Mouse (Mus musculus): Measurements from ENCODE around the gene Upp2. TPM values are rescaled to one million over a fixed set of nuclear protein-coding genes. Genes with fewer than 3 reads are reported as not detected.

Upp2 gene
- 9.6 and 10.4 TPM in 2 replicates for polyA plus RNA-seq (2015; fragmentation: Nextera tagmentation; extraction: Ambion mirVana)

DNA sequence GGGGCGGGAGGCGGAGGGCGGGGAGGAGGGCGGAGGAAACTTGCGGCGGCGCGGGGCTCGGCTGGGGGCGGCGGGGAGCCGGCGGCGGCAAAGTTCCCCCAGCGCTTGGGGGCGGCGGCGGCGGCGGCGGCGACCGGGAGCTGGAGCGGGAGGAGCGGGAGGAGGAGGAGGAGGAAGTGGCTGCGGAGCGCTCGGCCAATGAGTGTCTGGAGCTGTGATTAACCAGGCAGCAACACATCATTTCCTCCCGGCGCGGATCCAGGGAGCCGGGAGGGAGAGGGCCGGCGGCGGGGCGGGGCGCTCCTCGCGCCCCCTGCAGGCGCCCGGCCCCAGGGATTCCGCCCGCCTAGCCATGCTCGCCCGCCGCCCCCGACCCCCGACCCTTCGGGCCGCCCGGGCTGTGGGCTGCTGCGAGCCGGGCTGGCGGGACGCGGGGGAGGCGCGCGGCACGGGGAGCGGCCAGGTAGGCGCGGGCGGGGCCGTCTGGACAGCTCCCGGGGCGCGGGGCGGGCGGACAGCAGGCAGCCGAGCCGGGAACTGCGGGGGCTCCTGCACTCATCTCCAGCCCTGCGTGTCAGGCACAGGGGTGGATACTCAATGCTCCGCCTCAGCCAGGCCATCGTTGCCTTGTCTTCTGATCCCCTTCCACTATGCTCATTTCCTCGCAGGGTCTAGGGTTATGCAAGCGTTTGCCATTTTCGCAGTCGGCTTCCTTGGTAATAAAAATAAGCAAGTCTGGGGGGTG, at the start of gene Upp2, which contains the start of gene Acvr1:
TSS of gene Upp2 (plus strand) at position 233 of the 745 bp plus-strand sequence.
TSS of gene Acvr1 (minus strand) at position 92 of the 745 bp plus-strand sequence.
- peak; percentile 94 for ATAC-seq (replicated peaks; ENCODE audit: low FRiP score, low read depth)
- no peaks in the 10 kb centered on the region for H3K9me3 ChIP-seq (replicated peaks; ENCODE audit: low read length)
- H3K4me1 ChIP-seq (replicated peaks; ENCODE audit: insufficient read depth, low read length) = peaks cover 18% of the 10 kb centered on the region
- H3K36me3 ChIP-seq (ENCODE audit: insufficient read depth, low read length) = no peaks in the 10 kb centered on the region
- peak within 1 kb of the TSS; percentile 90 for H3K4me3 ChIP-seq (replicated peaks; ENCODE audit: low read depth, low read length)
- under 1% methylated on average over 50 of the region's 80 CpGs for whole genome bisulfite sequencing
- H3K9ac ChIP-seq (ENCODE audit: low read depth, low read length) = peak within 1 kb of the TSS; percentile 94
- H3K4me2 ChIP-seq (ENCODE audit: low read length) = peak within 1 kb of the TSS; percentile 64
- H3K27me3 ChIP-seq (ENCODE audit: insufficient read depth, low read length) = no peaks in the 10 kb centered on the region
- TF ChIP-seq CTCF (IDR thresholded peaks at IDR 0.05; ENCODE audit: low read depth) = peak; percentile 35; the same call in 1 of the 2 replicates
- DNase-seq (ENCODE audit: low spot score) = peak; percentile 97
- H3K27ac ChIP-seq = peak within 1 kb of the TSS; percentile 96

DNA sequence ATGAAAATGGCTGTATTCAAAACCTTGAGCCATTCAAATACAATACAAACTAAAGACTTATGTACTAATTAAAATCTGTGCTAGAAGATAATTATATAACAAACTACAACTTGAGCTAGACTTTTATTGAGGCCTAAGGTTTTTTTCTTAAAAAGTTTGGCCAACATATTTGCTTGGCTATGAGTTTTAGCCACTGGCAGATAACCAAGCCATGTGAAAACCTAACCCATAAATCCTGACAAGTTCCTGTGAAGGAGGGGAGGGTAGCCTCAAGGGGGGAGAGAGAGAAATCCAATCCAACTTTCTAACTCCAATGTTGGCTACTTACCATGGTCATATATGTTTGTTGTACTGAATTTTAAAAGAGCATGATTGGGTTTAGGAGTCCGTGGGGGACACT, 48.6 kb upstream of the Upp2 start:
- no peak overlapping the region for H3K4me2 ChIP-seq (ENCODE audit: low read length)
- H3K4me3 ChIP-seq (replicated peaks; ENCODE audit: low read depth, low read length) = no peak overlapping the region
- H3K9me3 ChIP-seq (replicated peaks; ENCODE audit: low read length) = no peaks in the 10 kb centered on the region
- H3K4me1 ChIP-seq (replicated peaks; ENCODE audit: insufficient read depth, low read length) = peaks cover 11% of the 10 kb centered on the region
- no peak overlapping the region for H3K9ac ChIP-seq (ENCODE audit: low read depth, low read length)
- WGBS = 76% methylated on average over 1 of the region's 1 CpGs
- DNase-seq (ENCODE audit: low spot score) (no peak), ATAC-seq (replicated peaks; ENCODE audit: low FRiP score, low read depth) (no peak)
- H3K27ac ChIP-seq = no peak overlapping the region
- no peaks in the 10 kb centered on the region for H3K27me3 ChIP-seq (ENCODE audit: insufficient read depth, low read length)
- TF ChIP-seq CTCF (IDR thresholded peaks at IDR 0.05; ENCODE audit: low read depth) = no peak
- H3K36me3 ChIP-seq (ENCODE audit: insufficient read depth, low read length) = no peaks in the 10 kb centered on the region

GRCm38 (mm10) chr2:58520727-58521126, 46.4 kb upstream of the Upp2 start:
- H3K9me3 ChIP-seq (replicated peaks; ENCODE audit: low read length) = no peaks in the 10 kb centered on the region
- no peak overlapping the region for H3K4me3 ChIP-seq (replicated peaks; ENCODE audit: low read depth, low read length)
- H3K4me2 ChIP-seq (ENCODE audit: low read length) = no peak overlapping the region
- TF ChIP-seq CTCF (IDR thresholded peaks at IDR 0.05; ENCODE audit: low read depth) = no peak
- no peaks in the 10 kb centered on the region for H3K36me3 ChIP-seq (ENCODE audit: insufficient read depth, low read length)
- H3K27me3 ChIP-seq (ENCODE audit: insufficient read depth, low read length) = no peaks in the 10 kb centered on the region
- ATAC-seq (replicated peaks; ENCODE audit: low FRiP score, low read depth) (no peak), DNase-seq (ENCODE audit: low spot score) (peak; percentile 44)
- peaks cover 13% of the 10 kb centered on the region for H3K4me1 ChIP-seq (replicated peaks; ENCODE audit: insufficient read depth, low read length)
- no peak overlapping the region for H3K9ac ChIP-seq (ENCODE audit: low read depth, low read length)
- H3K27ac ChIP-seq = no peak overlapping the region
- 69% methylated on average over 9 of the region's 9 CpGs for WGBS

- H3K27ac ChIP-seq = no peak overlapping the region
- H3K36me3 ChIP-seq (ENCODE audit: insufficient read depth, low read length) = no peaks in the 10 kb centered on the region
- H3K4me1 ChIP-seq (replicated peaks; ENCODE audit: insufficient read depth, low read length) = peaks cover 13% of the 10 kb centered on the region
- H3K4me3 ChIP-seq (replicated peaks; ENCODE audit: low read depth, low read length) = no peak overlapping the region
- no peaks in the 10 kb centered on the region for H3K27me3 ChIP-seq (ENCODE audit: insufficient read depth, low read length)
- H3K9me3 ChIP-seq (replicated peaks; ENCODE audit: low read length) = no peaks in the 10 kb centered on the region
- DNase-seq (ENCODE audit: low spot score) (no peak), ATAC-seq (replicated peaks; ENCODE audit: low FRiP score, low read depth) (no peak)
- H3K4me2 ChIP-seq (ENCODE audit: low read length) = no peak overlapping the region
- no peak overlapping the region for H3K9ac ChIP-seq (ENCODE audit: low read depth, low read length)
- no peak for TF ChIP-seq CTCF (IDR thresholded peaks at IDR 0.05; ENCODE audit: low read depth)
- WGBS = 82% methylated on average over 6 of the region's 6 CpGs
These were observed 45.5 kb upstream of the Upp2 start for GRCm38 (mm10) chr2:58521621-58522020.

DNA sequence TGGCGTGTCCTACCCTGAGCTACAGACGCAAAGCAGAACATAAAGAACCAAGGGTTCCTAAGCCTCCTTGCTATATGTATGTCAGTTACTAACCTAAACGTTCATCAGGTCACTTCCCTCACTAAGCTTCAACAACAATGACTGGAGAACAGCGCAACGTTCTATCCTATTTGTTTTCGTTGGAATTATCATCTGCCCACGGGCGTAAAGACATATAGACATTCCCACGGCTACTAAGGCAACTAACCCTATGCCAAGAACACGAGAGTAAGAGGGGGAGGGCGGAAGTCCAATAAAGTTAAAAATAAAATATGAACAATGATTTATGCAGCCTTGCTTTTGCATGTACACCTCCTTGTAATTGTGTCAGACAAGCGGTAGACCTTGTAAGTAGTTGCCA, 44.0 kb upstream of the Upp2 start:
- DNase-seq (ENCODE audit: low spot score) (no peak), ATAC-seq (replicated peaks; ENCODE audit: low FRiP score, low read depth) (no peak)
- no peak for TF ChIP-seq CTCF (IDR thresholded peaks at IDR 0.05; ENCODE audit: low read depth)
- Histone ChIP-seq H3K4me3 (replicated peaks; ENCODE audit: low read depth, low read length) (no peak overlapping the region), H3K4me2 (ENCODE audit: low read length) (no peak overlapping the region), H3K36me3 (ENCODE audit: insufficient read depth, low read length) (no peaks in the 10 kb centered on the region), H3K9me3 (replicated peaks; ENCODE audit: low read length) (no peaks in the 10 kb centered on the region), H3K27ac (no peak overlapping the region), H3K4me1 (replicated peaks; ENCODE audit: insufficient read depth, low read length) (peaks cover 18% of the 10 kb centered on the region), H3K27me3 (ENCODE audit: insufficient read depth, low read length) (no peaks in the 10 kb centered on the region), H3K9ac (ENCODE audit: low read depth, low read length) (no peak overlapping the region)
- 47% methylated on average over 12 of the region's 12 CpGs for WGBS

- no peak for TF ChIP-seq CTCF (IDR thresholded peaks at IDR 0.05; ENCODE audit: low read depth)
- H3K4me1 ChIP-seq (replicated peaks; ENCODE audit: insufficient read depth, low read length) = peaks cover 22% of the 10 kb centered on the region
- 76% methylated on average over 5 of the region's 5 CpGs for WGBS
- no peak overlapping the region for H3K27ac ChIP-seq
- H3K36me3 ChIP-seq (ENCODE audit: insufficient read depth, low read length) = no peaks in the 10 kb centered on the region
- no peak overlapping the region for H3K4me3 ChIP-seq (replicated peaks; ENCODE audit: low read depth, low read length)
- H3K9ac ChIP-seq (ENCODE audit: low read depth, low read length) = no peak overlapping the region
- H3K4me2 ChIP-seq (ENCODE audit: low read length) = no peak overlapping the region
- peak; percentile 16 for DNase-seq (ENCODE audit: low spot score)
- no peaks in the 10 kb centered on the region for H3K9me3 ChIP-seq (replicated peaks; ENCODE audit: low read length)
- ATAC-seq (replicated peaks; ENCODE audit: low FRiP score, low read depth) = peak; percentile 54; the same call in 1 of the 2 replicates
- no peaks in the 10 kb centered on the region for H3K27me3 ChIP-seq (ENCODE audit: insufficient read depth, low read length)
These were observed 43.2 kb upstream of the Upp2 start for GRCm38 (mm10) chr2:58523894-58524293.

Measured in kidney, postnatal 0 days (tissue).